Mouse (Mus musculus) cerebellum, adult 18-20 months (tissue): ENCODE results near the gene E130208F15Rik.
A peak's percentile ranks its signal among the peaks of the same experiment; 100 is the strongest.

Experiments
- DNase-seq, 2 experiments: peaks; one replicate each; pipeline ENCODE4 v3.0.0; 2021

The E130208F15Rik gene

DNA sequence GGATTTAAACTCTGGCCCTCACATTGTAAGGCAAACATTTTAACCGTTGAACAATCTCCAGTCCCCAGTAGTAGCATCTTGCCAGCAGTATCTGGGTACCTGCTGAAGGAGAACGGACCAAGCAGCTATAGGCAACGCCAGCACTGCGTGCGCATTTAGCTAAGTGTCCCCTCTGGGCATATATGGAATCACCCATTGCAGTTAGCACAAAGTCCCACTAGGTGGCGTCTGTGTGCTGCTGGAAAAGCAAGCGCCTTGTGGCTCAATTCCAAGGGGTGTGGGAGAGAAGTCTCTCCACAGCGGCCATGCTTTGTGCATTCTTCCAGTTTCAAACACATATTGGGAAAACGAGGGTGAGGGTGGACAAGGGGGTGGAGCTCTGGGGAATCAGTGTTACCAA, 14.8 kb downstream of the E130208F15Rik start:
- peak; percentile 90 to 94 for DNase-seq

GRCm38 (mm10) chr7:30339432-30340109, 18.0 kb downstream of the E130208F15Rik start:
- DNase-seq, result peak; percentile 74 to 78

DNA sequence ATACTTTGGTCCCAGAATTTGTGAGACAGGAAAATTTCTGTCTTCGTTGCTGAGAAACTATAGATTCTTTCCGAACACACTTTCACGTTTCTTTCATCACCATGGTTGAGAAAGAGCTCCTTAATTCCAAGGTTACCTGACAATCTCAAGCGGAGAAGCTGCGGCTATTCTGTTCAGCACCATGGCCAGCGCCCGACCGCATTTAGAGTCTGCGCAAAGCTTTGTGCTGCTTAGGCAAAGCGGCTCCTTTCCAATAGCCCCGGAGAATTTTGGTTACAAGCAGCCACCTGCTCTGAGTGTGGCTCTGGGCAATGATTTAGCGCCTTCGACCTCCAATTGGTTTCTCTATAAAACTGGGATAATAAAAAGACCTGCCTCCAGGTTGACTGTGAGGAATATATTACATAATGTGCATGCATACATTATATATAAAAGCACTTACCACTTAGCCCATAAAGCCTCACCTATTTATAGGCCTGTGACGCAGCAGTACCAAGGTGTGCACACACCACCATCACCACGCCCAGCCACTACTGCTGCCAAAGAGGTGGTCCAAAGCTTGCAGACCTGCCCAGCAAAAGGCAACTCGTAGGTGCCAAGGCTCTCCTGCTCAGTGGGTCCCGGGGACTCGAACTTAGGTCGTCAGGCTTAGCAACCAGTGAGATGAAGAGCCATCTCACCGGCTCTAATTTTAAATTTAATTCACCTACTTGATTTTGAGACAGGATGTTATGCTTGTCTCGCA, 25.3 kb downstream of the E130208F15Rik start:
- peak; percentile 12 to 16 for DNase-seq

DNA sequence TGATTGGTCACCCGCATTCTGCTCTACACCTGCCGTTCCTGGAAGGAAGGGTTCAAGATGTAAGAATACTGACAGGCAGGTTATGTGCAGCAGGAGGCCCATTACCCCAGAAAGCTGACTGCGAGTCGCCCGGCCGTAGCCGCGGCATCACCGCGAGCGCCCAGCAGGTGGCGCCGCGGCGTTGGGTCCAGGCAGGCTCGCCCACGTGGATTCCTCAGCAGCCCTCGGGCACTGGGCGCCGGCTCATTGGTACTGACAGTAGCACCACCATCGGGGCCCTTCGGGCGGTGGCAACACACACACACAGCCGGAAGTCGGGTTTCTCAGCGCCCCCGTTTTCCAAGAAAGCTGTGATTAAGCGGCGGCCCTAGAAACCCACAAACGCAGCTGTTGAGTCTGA, 26.3 kb downstream of the E130208F15Rik start:
- peak; percentile 79 to 93 for DNase-seq

DNA sequence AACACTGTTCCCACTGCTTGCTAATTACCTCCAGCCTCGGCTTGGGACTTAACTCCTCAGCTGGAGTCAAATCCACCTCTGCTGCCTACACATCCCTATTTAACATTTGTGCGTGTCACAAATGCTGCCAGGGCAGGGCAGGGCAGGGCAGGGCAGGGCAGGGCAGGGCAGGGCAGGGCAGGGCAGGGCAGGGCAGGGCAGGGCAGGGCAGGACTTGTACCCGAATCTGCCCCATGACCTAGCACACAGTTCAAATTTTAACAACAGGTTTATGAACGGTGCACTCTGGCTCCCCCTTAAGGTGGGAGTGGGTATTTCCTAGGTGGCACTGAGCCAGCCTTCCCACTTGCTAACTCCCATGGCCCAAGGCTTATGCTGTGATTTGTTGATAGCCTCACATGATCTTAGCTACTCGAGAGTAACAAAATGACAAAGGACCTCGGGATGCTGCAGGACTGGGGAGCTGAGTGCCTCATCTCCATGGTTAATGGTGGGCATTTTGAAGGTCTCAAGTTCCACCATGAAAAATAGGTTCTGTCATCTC, 31.8 kb downstream of the E130208F15Rik start:
- peak; percentile 68 to 80 for DNase-seq

DNA sequence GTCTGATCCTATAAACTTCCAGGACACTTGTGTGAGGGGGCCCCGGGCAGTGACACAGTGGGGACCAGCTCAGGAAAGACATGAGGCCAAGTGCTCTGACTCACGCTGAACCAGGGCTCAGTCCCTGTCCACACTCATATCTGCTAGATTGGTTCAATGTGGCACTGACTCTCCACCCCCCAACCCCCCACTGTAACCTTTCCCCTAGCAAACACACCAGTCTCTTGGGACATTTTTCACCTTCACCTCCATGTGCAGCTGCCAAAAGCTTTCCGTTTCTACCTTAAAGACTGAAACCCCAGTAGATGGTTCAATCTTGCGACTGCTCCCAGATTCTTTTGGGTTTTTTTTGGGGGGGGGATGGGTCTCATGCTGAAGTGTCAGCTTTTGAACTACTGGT, 32.5 kb downstream of the E130208F15Rik start:
- peak in 1 of 2 experiments; percentile 8 for DNase-seq

GRCm38 (mm10) chr7:30358378-30359186, 37.0 kb downstream of the E130208F15Rik start:
- peak in 1 of 2 experiments; percentile 1 for DNase-seq

GRCm38 (mm10) chr7:30359276-30359865, 37.8 kb downstream of the E130208F15Rik start:
- DNase-seq, result peak; percentile 14 to 19

- DNase-seq, result peak in 1 of 2 experiments; percentile 10
Measured at GRCm38 (mm10) chr7:30360028-30360427, 38.5 kb downstream of the E130208F15Rik start.

DNA sequence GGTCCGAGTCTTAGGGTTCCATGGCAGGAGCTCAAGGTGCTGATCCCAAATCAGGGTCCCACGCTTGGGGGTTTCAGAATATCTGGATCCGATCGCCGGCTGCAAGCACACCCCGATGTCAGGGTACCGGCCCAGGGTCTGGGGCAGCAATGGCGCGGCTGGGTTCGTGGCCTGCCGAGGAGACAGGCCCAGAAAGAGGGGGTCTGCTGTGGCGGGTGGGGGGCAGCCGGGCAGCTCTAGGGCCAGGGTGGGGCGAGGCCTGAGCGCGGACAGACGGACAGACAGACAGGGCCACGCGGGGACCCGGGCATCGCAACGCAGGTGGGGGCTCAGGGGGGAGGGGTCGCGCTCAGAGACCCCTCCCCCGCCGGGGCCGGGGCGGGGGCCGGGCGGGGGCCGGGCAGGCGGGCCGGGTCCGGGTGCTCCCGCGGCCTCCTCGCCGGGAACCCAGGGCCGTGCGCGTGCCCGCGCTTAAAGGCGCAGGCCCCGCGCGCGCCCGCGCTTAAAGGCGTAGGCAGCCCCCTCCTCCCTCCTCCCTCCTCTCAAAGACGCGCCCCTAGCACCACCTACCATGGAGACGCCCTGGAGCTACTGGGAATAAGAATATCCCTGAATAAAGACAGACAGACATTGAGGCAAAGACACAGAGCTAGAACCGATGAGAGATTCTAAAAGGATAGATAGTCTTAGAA, 41.3 kb downstream of the E130208F15Rik start, which contains the start of gene Lrfn3:
Lrfn3 (minus strand) TSS at position 121 of the 692 bp plus-strand sequence.
- peak; percentile 75 to 84 for DNase-seq

GRCm38 (mm10) chr7:30363344-30363738, 41.8 kb downstream of the E130208F15Rik start:
- peak; percentile 11 to 39 for DNase-seq

- DNase-seq, result peak in 1 of 2 experiments; percentile 0
Measured at GRCm38 (mm10) chr7:30367466-30367865, 45.9 kb downstream of the E130208F15Rik start.
